Mouse (Mus musculus) midbrain, embryonic 12.5 days (tissue): ENCODE measurements at regions not wholly inside any gene's neighbourhood (a gene's known extent, or its start where the extent isn't known, plus 50 kb on each side); places are given as distances from the start of the nearest gene placed in this dataset.

ENCODE experiments used
- ATAC-seq: fragments of 200-750 bp; cut with Nextera tagmentation; 2 replicates; pipeline ENCODE4 v1.8.0; 2017; ENCODE audit warnings: low read depth, moderate TSS enrichment, moderate library complexity; ENCODE audit not compliant: low FRiP score
- H3K27ac ChIP-seq: fragments of 300-500 bp; sonication (generic); replicated peaks from 2 replicates; pipeline ENCODE4 v1.5.1; 2016; ENCODE audit warnings: mild to moderate bottlenecking
- H3K27me3 ChIP-seq: fragments of 300-500 bp; sonication (generic); 2 replicates; pipeline ENCODE4 v1.6.1; 2016; ENCODE audit warnings: mild to moderate bottlenecking
- H3K36me3 ChIP-seq: fragments of 300-500 bp; sonication (generic); 2 replicates; pipeline ENCODE4 v1.6.1; 2016
- H3K4me1 ChIP-seq: fragments of 300-500 bp; sonication (generic); 2 replicates; pipeline ENCODE4 v1.6.1; 2016
- H3K4me2 ChIP-seq: fragments of 300-500 bp; sonication (generic); replicated peaks from 2 replicates; pipeline ENCODE4 v1.6.1; 2016; ENCODE audit warnings: mild to moderate bottlenecking, moderate library complexity
- H3K4me3 ChIP-seq: fragments of 300-500 bp; sonication (generic); 2 replicates; pipeline ENCODE4 v1.5.1; 2016; ENCODE audit warnings: mild to moderate bottlenecking
- H3K9ac ChIP-seq: fragments of 300-500 bp; sonication (generic); replicated peaks from 2 replicates; pipeline ENCODE4 v1.6.1; 2016; ENCODE audit warnings: mild to moderate bottlenecking, moderate library complexity
- H3K9me3 ChIP-seq: fragments of 300-500 bp; sonication (generic); 2 replicates; pipeline ENCODE4 v1.6.1; 2016; ENCODE audit warnings: mild to moderate bottlenecking
- WGBS: fragments of 180-500 bp; shearing (Covaris S2); methylation state at CpG from one replicate; pipeline ENCODE4 v1.1.7; 2016; 5-methylcytosine and 5-hydroxymethylcytosine counted together

DNA sequence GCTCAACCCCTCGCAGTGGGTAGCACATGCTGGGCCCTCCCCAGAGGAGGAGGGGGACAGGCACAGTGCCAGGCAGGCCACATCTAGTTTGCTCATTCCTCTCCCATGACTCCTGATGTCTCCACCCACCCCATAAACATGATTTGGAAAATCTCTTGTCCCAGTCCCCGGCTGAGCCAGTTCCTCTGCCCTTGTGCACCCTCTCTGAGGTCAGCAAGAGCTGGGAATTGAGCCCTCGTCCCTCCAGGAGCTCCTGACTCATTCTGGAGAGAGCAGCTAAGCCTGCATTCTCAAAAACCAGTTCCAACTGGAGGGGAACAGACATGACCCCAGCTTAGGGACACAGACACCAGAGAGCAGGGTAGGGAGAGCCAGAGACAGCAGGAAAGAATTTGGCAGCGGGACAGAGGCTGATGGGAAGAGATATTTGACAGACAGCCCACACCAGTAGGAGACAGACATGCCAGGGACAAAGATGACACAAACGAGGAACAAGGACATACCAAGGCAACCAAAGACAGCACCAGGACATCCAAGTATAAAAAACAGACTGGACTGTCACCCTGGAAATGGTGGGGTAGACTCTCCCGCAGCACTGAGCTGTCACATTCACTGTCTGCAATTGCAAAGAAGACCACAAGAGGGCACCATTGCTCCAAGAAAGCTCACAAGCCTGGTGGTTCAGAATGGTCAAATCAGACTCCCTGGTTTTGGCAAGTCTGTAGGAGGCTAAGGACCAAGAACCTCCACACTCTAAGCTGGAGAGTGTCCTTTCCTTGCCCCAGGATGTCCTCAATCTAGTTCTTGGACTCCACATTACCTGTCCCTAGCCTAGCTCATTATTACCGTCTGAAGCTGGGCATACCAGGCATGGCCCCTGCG is 58.8 kb upstream of the Thy1 start:
- Histone ChIP-seq H3K9me3 (no peaks in the 10 kb centered on the region), H3K9ac (no peak overlapping the region), H3K27ac (no peak overlapping the region), H3K4me1 (0 out of 2 replicates have a peak, but pooled peaks cover 3% of the 10 kb centered on the region), H3K36me3 (no peaks in the 10 kb centered on the region), H3K4me2 (no peak overlapping the region), H3K27me3 (peaks cover 14% of the 10 kb centered on the region), H3K4me3 (no peak overlapping the region)
- 51% methylated on average over 8 of the region's 8 CpGs for WGBS
- no peak for ATAC-seq

GRCm38 (mm10) chr9:43987957-43988356 is 55.2 kb upstream of the Thy1 start:
- Histone ChIP-seq H3K4me1 (0 out of 2 replicates have a peak, but pooled peaks cover 5% of the 10 kb centered on the region), H3K4me2 (no peak overlapping the region), H3K27ac (no peak overlapping the region), H3K9me3 (no peaks in the 10 kb centered on the region), H3K4me3 (no peak overlapping the region), H3K9ac (no peak overlapping the region), H3K36me3 (no peaks in the 10 kb centered on the region), H3K27me3 (peaks cover 8% of the 10 kb centered on the region)
- ATAC-seq: no peak
- WGBS: 95% methylated on average over 6 of the region's 6 CpGs

DNA sequence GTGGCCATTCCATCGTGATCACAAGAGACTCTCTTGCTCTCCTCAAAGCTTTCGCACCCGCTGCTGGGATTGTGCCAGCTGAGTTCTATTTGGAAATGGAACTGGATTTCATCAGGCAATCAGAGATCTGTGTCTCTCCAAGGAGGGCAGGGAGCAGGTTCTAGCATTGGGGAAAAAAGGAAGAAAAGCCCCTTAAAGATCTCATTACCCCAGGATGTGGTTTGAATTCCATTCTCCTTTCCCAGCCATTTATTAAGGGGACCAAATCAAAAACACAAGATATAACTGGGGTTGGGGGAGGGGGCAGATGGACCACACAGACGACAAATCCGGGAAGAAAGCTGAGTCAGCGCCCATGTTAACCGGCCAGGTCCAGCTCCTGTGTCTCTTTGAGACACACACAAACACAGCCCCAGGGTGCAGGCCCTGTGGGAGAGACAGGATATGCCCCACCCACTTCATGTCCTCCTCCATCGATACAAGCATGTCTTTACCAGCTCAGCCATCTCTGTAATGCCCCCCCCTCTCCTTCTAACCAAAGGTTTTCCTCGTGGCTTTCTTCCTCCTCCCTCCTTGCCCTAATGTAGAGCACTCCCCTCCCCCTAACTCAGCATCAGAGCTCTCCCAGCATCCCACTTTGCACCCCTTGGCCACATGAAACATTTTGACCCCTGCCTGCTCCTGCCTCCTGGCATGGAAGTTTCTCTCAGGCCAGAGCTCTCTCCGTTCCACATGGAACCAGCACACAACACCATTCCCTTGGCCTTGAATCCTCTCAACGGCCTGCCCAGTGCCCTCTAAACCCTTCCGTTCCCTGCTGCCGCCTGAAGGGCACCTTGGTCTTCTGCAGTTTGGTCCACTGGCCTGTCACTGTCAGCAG is 54.0 kb upstream of the Thy1 start:
- 50% methylated on average over 13 of the region's 13 CpGs for WGBS
- no peak for ATAC-seq
- Histone ChIP-seq H3K27ac (no peak overlapping the region), H3K9ac (no peak overlapping the region), H3K4me1 (peaks cover 16% of the 10 kb centered on the region), H3K4me3 (no peak overlapping the region), H3K9me3 (no peaks in the 10 kb centered on the region), H3K36me3 (no peaks in the 10 kb centered on the region), H3K4me2 (no peak overlapping the region), H3K27me3 (peaks cover 2% of the 10 kb centered on the region; the same call in 1 of the 2 replicates)

DNA sequence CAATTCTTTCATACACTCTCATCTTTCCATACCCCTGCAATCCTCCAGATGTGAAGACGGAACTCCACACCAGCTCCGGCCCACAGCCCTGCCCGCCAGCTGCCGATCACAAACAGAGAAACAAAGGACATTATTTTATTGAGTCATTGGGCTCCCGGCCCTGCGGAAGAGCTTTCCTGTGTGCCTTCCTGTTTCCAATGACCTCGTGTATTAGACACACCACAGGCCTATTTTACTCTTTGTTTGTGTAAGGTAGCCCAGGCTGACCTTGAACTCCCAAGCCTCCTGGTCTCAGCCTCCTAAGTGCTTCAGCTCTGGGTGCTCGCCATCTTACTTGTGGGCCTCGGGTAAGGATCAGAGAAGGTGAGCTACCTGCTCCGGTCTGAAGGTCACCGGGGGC is 53.1 kb upstream of the Thy1 start:
- Histone ChIP-seq H3K4me1 (peaks cover 16% of the 10 kb centered on the region), H3K4me2 (no peak overlapping the region), H3K9me3 (no peaks in the 10 kb centered on the region), H3K4me3 (no peak overlapping the region), H3K27me3 (no peaks in the 10 kb centered on the region), H3K27ac (no peak overlapping the region), H3K36me3 (no peaks in the 10 kb centered on the region), H3K9ac (no peak overlapping the region)
- 83% methylated on average over 11 of the region's 11 CpGs for WGBS
- no peak for ATAC-seq

- ATAC-seq: no peak
- WGBS: 25% methylated on average over 9 of the region's 9 CpGs
These were observed 49.8 kb upstream of the Thy1 start for GRCm38 (mm10) chr9:43993221-43993976.

More at GRCm38 (mm10) chr9:43993221-43993976, 49.8 kb upstream of the Thy1 start:
- H3K27ac ChIP-seq: no peak overlapping the region
- no peak overlapping the region for H3K9ac ChIP-seq
- peaks cover 16% of the 10 kb centered on the region for H3K4me1 ChIP-seq
- no peaks in the 10 kb centered on the region for H3K36me3 ChIP-seq
- H3K9me3 ChIP-seq: no peaks in the 10 kb centered on the region
- H3K4me3 ChIP-seq: no peak overlapping the region
- H3K4me2 ChIP-seq: no peak overlapping the region
- no peaks in the 10 kb centered on the region for H3K27me3 ChIP-seq
